Mouse (Mus musculus) heart, postnatal 0 days (tissue): Measurements from ENCODE around the gene Mex3a.

Experiments used
- CTCF ChIP-seq: IDR thresholded peaks from 2 replicates; pipeline ENCODE4 v1.5.1; 2016; ENCODE audit warnings: antibody characterized with exemption, control low read depth, low read depth
- EP300 ChIP-seq: IDR thresholded peaks from 2 replicates; pipeline ENCODE4 v1.6.1; 2016; ENCODE audit warnings: antibody characterized with exemption, low read depth

GRCm38 (mm10) chr3:88516407-88516806, 15.8 kb upstream of the Mex3a start:
- TF ChIP-seq EP300 (no peak), CTCF (no peak)
